Mouse (Mus musculus): ENCODE data around the gene Tbcel.

GRCm38 (mm10) chr9:42468360-42468759 lies 39.2 kb downstream of the Tbcel start:
- TF ChIP-seq ZC3H11A (IDR thresholded peaks at IDR 0.05; ENCODE audit: borderline replicate concordance, low read depth, low read length) (no peak), MAFK (IDR thresholded peaks at IDR 0.05; ENCODE audit: insufficient read depth, low read depth, low read length) (no peak)
